Mouse (Mus musculus): ENCODE measurements around the gene C1qtnf12.

Gene C1qtnf12

GRCm38 (mm10) chr4:155962167-155962971, at the start of gene C1qtnf12:
C1qtnf12 (plus strand) TSS chr4:155962318.
- in situ Hi-C loops (cut with MboI; ENCODE audit: unreplicated experiment in 2 of 2): loop anchor here in 1 of 2 experiments (10.0 kb wide), 1 partner anchor 142 kb away; the partner anchor contains the start of gene 9430015G10Rik

GRCm38 (mm10) chr4:155932031-155932430, 30.1 kb upstream of the C1qtnf12 start:
- in situ Hi-C loops (cut with MboI; ENCODE audit: unreplicated experiment in 2 of 2): loop anchor here in 1 of 2 experiments (25.0 kb wide), 1 partner anchor 1795 kb away; the partner anchor contains the start of genes Trp73 and Wrap73

DNA sequence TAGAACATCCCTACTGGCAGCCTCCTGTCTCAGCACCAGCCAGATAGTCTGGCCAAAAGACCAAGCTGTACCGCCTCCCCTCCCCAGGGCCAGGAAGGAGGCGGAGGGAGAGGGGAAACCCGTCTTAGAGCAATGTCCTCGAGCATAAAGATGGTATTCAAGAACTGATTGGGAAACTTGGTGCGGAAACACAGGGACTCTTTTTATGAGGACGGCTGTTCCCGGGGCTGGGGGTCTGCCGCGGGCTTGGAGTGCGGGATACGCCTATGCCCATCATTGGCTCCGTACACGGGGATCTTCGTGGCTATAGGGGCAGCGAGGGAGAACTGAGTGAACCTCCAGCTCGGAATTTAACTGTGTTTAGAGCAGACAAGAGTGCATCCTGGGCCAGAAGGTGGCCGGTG, 19.1 kb upstream of the C1qtnf12 start:
- in situ Hi-C loops (cut with MboI; ENCODE audit: unreplicated experiment in 2 of 2): loop anchor here (5.0 to 25.0 kb wide), 3 partner anchors 51 to 1806 kb away; partner anchors contain the start of genes Acap3 (in 1 of the 2), Aurkaip1 (in 1 of the 2), Mxra8 (in 1 of the 2) and Pusl1 (in 1 of the 2)

GRCm38 (mm10) chr4:155943534-155944249, 18.4 kb upstream of the C1qtnf12 start, which contains the start of gene Ube2j2:
Ube2j2 (plus strand) TSS chr4:155943831.
- in situ Hi-C loops (cut with MboI; ENCODE audit: unreplicated experiment in 2 of 2): loop anchor here (5.0 to 25.0 kb wide), 3 partner anchors 51 to 1806 kb away; partner anchors contain the start of genes Acap3 (in 1 of the 2), Aurkaip1 (in 1 of the 2), Mxra8 (in 1 of the 2) and Pusl1 (in 1 of the 2)

- in situ Hi-C loops (cut with MboI; ENCODE audit: unreplicated experiment in 2 of 2): loop anchor here (5.0 to 25.0 kb wide), 3 partner anchors 52 to 1807 kb away; partner anchors contain the start of genes Acap3 (in 1 of the 2), Aurkaip1 (in 1 of the 2), Mxra8 (in 1 of the 2) and Pusl1 (in 1 of the 2)
Measured at GRCm38 (mm10) chr4:155944271-155944670, 17.8 kb upstream of the C1qtnf12 start.

DNA sequence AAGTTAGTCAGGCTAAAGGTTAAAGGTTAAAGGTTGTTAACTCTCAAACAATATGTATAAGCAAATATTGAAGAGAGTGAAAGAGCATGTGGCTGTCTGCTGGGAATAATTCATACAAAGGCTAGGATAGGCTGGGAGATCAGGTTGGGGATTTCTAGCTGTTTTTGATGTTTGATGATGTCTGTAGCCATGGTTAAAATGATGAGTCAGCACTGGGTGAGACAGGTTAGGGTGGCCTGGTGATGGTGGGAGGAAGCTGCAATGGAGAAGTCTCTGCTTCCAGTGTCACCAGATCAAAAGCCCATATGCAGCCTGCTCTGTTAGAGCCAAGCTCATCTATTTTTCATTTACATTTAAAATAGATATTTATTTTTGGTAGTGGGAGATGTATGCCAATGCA, 15.0 kb upstream of the C1qtnf12 start:
- in situ Hi-C loops (cut with MboI; ENCODE audit: unreplicated experiment in 2 of 2): loop anchor here (5.0 to 25.0 kb wide), 3 partner anchors 112 to 1810 kb away; partner anchors contain the start of genes Aurkaip1 (in 2 of the 2), Mxra8 (in 1 of the 2), Trp73 (in 1 of the 2) and Wrap73 (in 1 of the 2)

DNA sequence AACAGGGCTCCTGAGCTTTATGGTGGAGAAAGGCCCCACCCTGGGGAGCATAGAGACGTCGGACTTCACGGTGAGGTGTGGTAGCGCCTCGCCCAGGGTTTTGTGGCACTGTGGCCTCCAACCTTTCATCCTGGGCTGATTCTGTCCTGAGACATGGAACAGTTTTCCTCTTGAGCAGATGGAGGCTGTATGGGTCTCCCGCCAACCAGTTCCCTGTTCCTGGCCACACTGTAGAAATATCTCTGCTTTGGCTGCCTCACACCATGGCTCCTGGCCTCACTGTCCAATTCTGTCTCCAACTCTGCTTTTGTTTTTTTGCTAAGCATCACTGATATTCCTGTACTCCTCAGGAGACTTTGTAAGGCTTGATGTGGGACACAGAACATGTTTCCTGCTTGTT, 6.6 kb upstream of the C1qtnf12 start:
- in situ Hi-C loops (cut with MboI; ENCODE audit: unreplicated experiment in 2 of 2): loop anchor here in 1 of 2 experiments (5.0 kb wide), 1 partner anchor 147 kb away; no protein-coding TSS in a partner anchor

DNA sequence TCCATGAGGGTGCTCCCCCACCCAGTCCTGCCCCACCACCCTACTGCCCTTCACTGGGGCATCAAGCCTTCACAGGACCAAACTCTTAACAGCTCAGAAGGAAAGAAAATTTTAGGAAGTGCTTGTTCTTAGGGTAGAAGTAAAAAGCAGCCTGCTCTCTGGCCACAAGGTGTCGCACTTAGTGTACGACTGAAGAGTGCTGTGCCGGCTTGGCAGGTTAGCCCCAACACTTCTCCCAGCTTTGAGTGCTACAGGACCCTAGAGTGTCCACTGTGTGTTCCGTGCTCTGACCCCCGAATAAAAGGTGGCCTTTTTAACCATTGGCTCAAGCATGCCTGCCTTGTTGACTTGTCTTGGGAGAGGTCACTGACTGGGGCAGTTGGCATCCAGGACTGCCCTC, 2.8 kb upstream of the C1qtnf12 start:
- in situ Hi-C loops (cut with MboI; ENCODE audit: unreplicated experiment in 2 of 2): loop anchor here in 1 of 2 experiments (5.0 kb wide), 1 partner anchor 143 kb away; no protein-coding TSS in a partner anchor

GRCm38 (mm10) chr4:155963106-155963505, 988 bp downstream of the C1qtnf12 start:
- in situ Hi-C loops (cut with MboI; ENCODE audit: unreplicated experiment in 2 of 2): loop anchor here in 1 of 2 experiments (10.0 kb wide), 1 partner anchor 142 kb away; the partner anchor contains the start of gene 9430015G10Rik

DNA sequence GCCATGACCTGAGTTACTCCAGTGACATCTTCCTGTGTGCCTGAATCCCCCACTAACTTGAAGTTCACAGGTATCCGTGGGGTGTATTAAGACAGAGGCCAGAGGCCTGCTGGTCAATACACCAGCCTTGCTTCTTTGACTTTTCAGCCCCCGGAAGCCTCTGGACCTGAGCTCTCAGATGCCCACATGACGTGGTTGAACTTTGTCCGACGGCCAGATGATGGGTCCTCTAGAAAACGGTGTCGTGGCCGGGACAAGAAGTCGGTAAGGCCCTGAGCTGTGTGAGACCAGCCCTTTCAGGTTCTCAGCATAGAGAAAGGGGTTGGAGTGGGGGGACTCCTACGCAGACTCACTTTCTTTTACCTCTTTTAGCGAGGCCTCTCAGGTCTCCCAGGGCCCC, 2.3 kb downstream of the C1qtnf12 start:
- in situ Hi-C loops (cut with MboI; ENCODE audit: unreplicated experiment in 2 of 2): loop anchor here in 1 of 2 experiments (10.0 kb wide), 1 partner anchor 140 kb away; the partner anchor contains the start of gene 9430015G10Rik

- in situ Hi-C loops (cut with MboI; ENCODE audit: unreplicated experiment in 2 of 2): loop anchor here in 1 of 2 experiments (10.0 kb wide), 1 partner anchor 136 kb away; the partner anchor contains the start of gene 9430015G10Rik
Measured at GRCm38 (mm10) chr4:155969043-155969653, 7.0 kb downstream of the C1qtnf12 start.

DNA sequence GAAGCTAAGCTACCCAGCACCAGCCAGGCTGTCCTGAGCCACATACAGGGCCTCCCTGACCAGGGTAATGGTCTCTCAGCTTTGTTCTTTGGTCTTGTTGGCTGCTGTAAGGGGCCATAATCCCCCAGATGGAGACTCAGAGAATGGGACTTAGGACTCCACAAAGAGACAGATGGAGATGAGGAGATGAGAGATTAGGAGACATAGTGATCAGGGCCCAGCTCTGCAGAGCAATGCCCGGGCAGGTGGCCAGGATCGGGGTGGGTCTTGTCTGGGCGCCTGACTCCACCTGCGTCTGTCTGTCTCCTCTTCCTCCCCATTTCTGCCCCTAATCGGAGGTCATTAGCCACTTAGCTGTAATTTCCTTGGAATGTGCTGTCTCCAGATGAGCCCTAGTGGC, 8.2 kb downstream of the C1qtnf12 start:
- in situ Hi-C loops (cut with MboI; ENCODE audit: unreplicated experiment in 2 of 2): no loop called here

- in situ Hi-C loops (cut with MboI; ENCODE audit: unreplicated experiment in 2 of 2): no loop called here
Measured at GRCm38 (mm10) chr4:155972651-155973050, 10.5 kb downstream of the C1qtnf12 start.

DNA sequence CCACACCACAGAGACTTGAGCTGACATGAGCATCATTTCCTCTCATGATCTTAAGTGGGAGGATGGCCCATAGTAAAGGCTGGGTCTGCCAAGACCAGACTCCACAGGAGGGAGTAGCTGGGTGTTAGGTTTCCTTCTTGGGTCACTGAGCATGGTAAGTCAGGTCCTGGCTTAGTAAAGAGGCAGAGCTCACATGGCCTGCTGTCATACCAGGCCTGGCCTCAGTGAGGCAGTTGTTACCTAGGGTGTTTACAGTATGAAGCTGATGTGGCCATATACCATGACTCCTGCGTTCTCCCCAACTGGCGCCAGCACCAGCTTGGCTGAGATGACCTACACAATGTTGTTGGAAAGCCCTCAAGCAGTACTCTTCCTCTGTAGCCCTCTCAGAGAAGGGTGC, 11.1 kb downstream of the C1qtnf12 start:
- in situ Hi-C loops (cut with MboI; ENCODE audit: unreplicated experiment in 2 of 2): no loop called here

- in situ Hi-C loops (cut with MboI; ENCODE audit: unreplicated experiment in 2 of 2): no loop called here
Measured at GRCm38 (mm10) chr4:155981436-155982082, 19.4 kb downstream of the C1qtnf12 start.

DNA sequence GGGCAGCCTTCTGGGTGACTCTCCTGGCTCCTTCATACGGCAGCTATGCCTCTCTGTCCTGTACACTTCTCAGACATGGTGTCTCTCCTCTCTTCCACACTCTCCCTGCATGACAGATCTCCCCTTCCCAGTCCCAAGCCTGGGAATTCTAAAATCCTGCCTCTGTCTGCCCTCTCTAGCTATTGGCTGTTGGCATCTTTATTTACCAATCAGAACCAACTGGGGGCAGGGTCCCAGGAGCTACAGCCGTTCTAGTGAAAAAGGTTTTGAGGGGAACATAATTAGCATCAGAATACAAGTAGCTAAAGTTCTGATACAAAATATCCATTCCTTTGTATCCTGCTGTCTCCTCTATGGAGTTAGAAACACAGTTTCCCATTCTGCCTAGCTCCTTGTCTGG, 21.7 kb downstream of the C1qtnf12 start:
- in situ Hi-C loops (cut with MboI; ENCODE audit: unreplicated experiment in 2 of 2): no loop called here

GRCm38 (mm10) chr4:155991211-155991907, 29.2 kb downstream of the C1qtnf12 start:
- in situ Hi-C loops (cut with MboI; ENCODE audit: unreplicated experiment in 2 of 2): no loop called here

- in situ Hi-C loops (cut with MboI; ENCODE audit: unreplicated experiment in 2 of 2): no loop called here
Measured at GRCm38 (mm10) chr4:155991908-155992230, 29.8 kb downstream of the C1qtnf12 start.
